Mouse (Mus musculus) kidney, embryonic 15.5 days (tissue): ENCODE measurements at regions not wholly inside any gene's neighbourhood (a gene's known extent, or its start where the extent isn't known, plus 50 kb on each side); places are given as distances from the start of the nearest gene placed in this dataset.

Experiments
- ATAC-seq: fragments of 200-750 bp; cut with Nextera tagmentation; replicated peaks from 2 replicates; pipeline ENCODE4 v1.8.0; 2017; ENCODE audit warnings: moderate TSS enrichment; ENCODE audit not compliant: low FRiP score
- H3K27ac ChIP-seq: fragments of 300-500 bp; sonication (generic); 2 replicates; pipeline ENCODE4 v1.5.1; 2015; ENCODE audit warnings: mild to moderate bottlenecking, inconsistent platforms
- H3K27me3 ChIP-seq: fragments of 300-500 bp; sonication (generic); 2 replicates; pipeline ENCODE4 v1.6.1; 2015; ENCODE audit warnings: inconsistent platforms
- H3K36me3 ChIP-seq: fragments of 300-500 bp; sonication (generic); 2 replicates; pipeline ENCODE4 v1.6.1; 2015; ENCODE audit warnings: inconsistent platforms
- H3K4me1 ChIP-seq: fragments of 300-500 bp; sonication (generic); 2 replicates; pipeline ENCODE4 v1.6.1; 2015; ENCODE audit warnings: inconsistent platforms
- H3K4me2 ChIP-seq: fragments of 300-500 bp; sonication (generic); 2 replicates; pipeline ENCODE4 v1.6.1; 2015; ENCODE audit warnings: moderate library complexity, mild to moderate bottlenecking, inconsistent platforms
- H3K4me3 ChIP-seq: fragments of 300-500 bp; sonication (generic); replicated peaks from 2 replicates; pipeline ENCODE4 v1.5.1; 2015; ENCODE audit warnings: mild to moderate bottlenecking, inconsistent platforms
- H3K9ac ChIP-seq: fragments of 300-500 bp; sonication (generic); 2 replicates; pipeline ENCODE4 v1.6.1; 2015; ENCODE audit warnings: mild to moderate bottlenecking, inconsistent platforms
- H3K9me3 ChIP-seq: fragments of 300-500 bp; sonication (generic); replicated peaks from 2 replicates; pipeline ENCODE4 v1.6.1; 2016; ENCODE audit warnings: inconsistent platforms
- WGBS: fragments of 180-500 bp; shearing (Covaris S2); methylation state at CpG from one replicate; pipeline ENCODE4 v1.1.7; 2015; ENCODE audit warnings: mixed read lengths; 5-methylcytosine and 5-hydroxymethylcytosine counted together

DNA sequence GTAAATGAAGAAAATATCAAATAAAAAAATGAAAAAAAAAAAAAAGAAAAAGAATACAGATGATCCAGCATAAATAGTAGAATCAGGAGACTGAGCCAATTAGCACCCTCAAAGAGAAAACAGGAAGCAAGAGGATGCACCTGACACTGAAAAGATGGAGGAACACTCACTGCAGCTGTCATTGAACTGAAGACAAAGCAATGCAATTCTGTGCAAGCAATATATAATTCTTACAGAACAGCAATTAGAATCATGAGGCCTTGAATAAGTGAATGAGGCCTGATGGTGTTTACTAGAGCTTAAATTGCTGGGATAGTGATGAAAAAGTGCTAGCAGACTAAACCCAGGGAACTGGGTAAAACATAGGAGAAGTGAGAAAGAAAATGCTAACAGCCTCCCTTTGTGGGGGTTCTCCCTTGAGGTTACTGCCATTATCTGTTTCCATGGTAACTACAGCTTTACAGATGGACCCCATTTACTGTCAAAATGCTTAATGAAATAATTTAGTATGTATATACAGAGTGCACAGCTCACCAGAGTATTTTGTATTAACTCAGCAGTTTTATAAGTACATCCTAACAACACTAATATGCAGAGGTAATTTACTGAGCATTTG is 407.6 kb downstream of the Casp12 start:
- no peak overlapping the region for H3K4me2 ChIP-seq
- H3K4me1 ChIP-seq = no peaks in the 10 kb centered on the region
- H3K36me3 ChIP-seq = no peaks in the 10 kb centered on the region
- no peaks in the 10 kb centered on the region for H3K9me3 ChIP-seq
- no peaks in the 10 kb centered on the region for H3K27me3 ChIP-seq
- H3K9ac ChIP-seq = no peak overlapping the region
- H3K27ac ChIP-seq = no peak overlapping the region
- H3K4me3 ChIP-seq = no peak overlapping the region
- no peak for ATAC-seq

DNA sequence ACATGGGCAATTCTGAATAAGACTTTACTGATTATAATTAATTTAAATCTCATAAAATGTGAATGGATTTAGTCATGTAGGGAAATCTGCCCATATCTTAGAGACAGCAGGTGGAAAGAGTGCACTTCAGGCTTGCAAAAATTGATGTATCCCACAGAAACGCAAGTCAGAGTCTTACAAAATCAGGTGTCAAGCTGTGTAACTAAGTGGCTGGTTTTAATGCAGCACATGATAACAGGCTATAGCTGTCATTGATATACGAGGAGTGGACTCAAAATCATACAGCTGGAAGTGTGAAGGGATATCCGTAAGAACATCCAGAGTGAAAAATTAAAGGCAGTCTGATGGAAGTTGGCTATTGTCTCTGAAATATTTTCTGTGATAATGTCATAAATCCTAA is 408.6 kb downstream of the Casp12 start:
- Histone ChIP-seq H3K9ac (no peak overlapping the region), H3K4me2 (no peak overlapping the region), H3K9me3 (no peaks in the 10 kb centered on the region), H3K4me3 (no peak overlapping the region), H3K27me3 (no peaks in the 10 kb centered on the region), H3K4me1 (no peaks in the 10 kb centered on the region), H3K36me3 (no peaks in the 10 kb centered on the region), H3K27ac (no peak overlapping the region)
- no peak for ATAC-seq
- 82% methylated on average over 3 of the region's 3 CpGs for WGBS

DNA sequence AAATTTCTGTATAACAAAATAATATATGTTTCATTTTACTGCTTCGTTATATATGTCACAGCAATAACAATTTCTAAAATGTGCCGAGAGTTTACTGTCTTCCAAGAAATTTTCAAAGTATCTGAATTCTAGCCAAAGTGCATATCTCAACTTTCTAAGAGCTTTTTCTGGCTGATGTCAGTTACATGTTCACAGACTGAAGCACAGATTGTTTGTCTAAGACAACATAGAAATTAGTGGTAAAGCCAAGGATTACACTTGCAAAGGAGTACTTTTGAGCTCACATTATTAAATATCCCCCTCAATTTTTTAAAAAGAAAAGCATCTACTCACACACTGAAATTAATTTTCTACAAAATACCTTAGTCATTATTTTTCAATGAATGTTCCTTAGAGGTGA is 407.2 kb upstream of the Pdgfd start:
- Histone ChIP-seq H3K27ac (no peak overlapping the region), H3K9ac (no peak overlapping the region), H3K4me3 (no peak overlapping the region), H3K9me3 (no peaks in the 10 kb centered on the region), H3K4me1 (no peaks in the 10 kb centered on the region), H3K36me3 (no peaks in the 10 kb centered on the region), H3K4me2 (no peak overlapping the region), H3K27me3 (no peaks in the 10 kb centered on the region)
- 74% methylated on average over 2 of the region's 2 CpGs for WGBS
- no peak for ATAC-seq

DNA sequence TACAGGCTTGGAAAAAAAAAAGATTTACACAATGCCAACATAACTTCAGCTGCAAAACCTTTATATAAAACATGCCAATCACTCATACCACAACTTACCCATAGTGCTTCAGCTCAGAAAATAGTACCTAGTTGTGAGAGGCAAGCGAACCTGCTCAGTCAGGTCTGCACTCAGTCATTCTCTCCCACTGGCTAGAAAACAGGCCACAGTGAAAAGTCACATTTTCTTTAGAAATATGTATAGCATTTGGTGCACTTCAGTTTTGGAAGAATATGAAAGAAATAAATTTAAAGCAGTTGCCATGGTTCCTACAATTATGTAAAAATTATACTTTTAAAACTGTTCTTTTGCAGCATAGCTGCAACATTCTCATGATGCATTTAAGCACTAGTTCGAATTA is 398.5 kb upstream of the Pdgfd start:
- H3K27me3 ChIP-seq = no peaks in the 10 kb centered on the region
- no peak overlapping the region for H3K4me2 ChIP-seq
- no peaks in the 10 kb centered on the region for H3K4me1 ChIP-seq
- H3K36me3 ChIP-seq = no peaks in the 10 kb centered on the region
- 85% methylated on average over 2 of the region's 2 CpGs for WGBS
- H3K9me3 ChIP-seq = no peaks in the 10 kb centered on the region
- no peak overlapping the region for H3K9ac ChIP-seq
- no peak overlapping the region for H3K4me3 ChIP-seq
- no peak for ATAC-seq
- H3K27ac ChIP-seq = no peak overlapping the region

DNA sequence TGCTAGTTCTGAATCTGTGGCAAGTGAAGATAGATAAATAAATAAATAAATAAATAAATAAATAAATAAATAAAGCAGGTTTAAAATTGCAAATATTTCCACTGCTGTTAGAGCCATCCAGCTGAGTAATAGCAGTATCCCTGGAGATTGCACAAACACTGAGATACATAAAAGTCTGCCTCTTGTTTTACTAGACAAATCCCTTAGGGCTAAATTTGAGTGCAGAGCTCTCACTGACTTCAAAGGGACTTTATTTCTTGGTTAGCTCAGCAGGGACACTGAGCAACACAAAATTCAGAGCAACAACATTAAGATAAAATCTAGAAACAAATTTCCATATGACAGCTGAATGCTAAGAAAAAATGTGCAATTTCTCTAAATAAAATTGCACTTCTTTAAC is 397.2 kb upstream of the Pdgfd start:
- no peak for ATAC-seq
- Histone ChIP-seq H3K4me2 (no peak overlapping the region), H3K36me3 (no peaks in the 10 kb centered on the region), H3K27ac (no peak overlapping the region), H3K4me3 (no peak overlapping the region), H3K9me3 (no peaks in the 10 kb centered on the region), H3K9ac (no peak overlapping the region), H3K4me1 (no peaks in the 10 kb centered on the region), H3K27me3 (no peaks in the 10 kb centered on the region)
